Mouse (Mus musculus): ENCODE measurements around the gene Rps16.

DNA sequence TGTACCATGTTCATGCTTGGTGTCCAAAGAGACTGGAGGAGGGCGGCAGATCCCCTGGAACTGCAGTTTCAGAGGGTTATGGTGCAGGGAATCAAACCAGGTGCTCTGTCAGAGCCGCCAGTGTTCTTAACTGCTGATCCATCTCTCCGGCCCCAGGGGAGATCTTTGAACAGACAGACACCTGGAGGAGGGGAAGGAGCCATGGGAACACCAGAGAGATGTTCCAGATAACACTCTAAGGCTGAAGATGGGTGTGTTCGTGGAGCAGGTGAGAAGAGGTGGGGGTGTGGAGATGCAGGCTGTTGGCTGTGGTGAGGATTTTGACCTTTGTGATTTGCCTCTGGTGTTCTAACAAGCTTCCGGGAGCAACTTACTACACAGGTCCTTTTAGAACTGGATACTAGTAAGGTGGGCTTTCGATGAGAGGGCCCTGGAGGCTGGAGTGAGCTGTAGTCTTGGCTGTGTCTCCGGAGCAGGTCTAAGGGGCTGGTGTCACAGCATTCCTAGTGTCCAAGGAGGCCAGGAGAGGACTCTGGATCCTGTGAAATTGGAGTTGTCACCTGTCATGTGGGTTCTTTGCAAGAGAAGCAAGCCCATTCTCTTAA is 23.5 kb downstream of the Rps16 start:
- no peak for TF ChIP-seq CTCF (IDR thresholded peaks at IDR 0.05; ENCODE audit: low read depth, low read length)
- TF ChIP-seq TAL1 (conservative IDR thresholded peaks at IDR 0.05; ENCODE audit: low read depth, low read length): no peak
- no peak for TF ChIP-seq GATA2 (IDR thresholded peaks at IDR 0.05; ENCODE audit: borderline replicate concordance, low read depth, low read length)
- no peak for TF ChIP-seq GATA1 (IDR thresholded peaks at IDR 0.05; ENCODE audit: borderline replicate concordance, low read length)

All from G1E (cell line).